Mouse (Mus musculus) left cerebral cortex, postnatal 14 days (tissue): ENCODE measurements around the gene Mylk. TPM values are rescaled to one million over a fixed set of nuclear protein-coding genes. Genes with fewer than 3 reads are reported as not detected.

Source experiments
- DNase-seq, 2 experiments: peaks; one replicate each; pipeline ENCODE4 v3.0.0; 2021 to 2022; ENCODE audit warnings: low spot score in 2 of 2, mixed read lengths in 1 of 2
- intact Hi-C: fragments of 180-260 bp; cut with DNase I; formaldehyde crosslinking; loops from one replicate; pipeline ENCODE4 v1.15.1; 2025
- total RNA-seq, 2 experiments: library from RNA; stranded (reverse); gene quantifications; 2 replicates each; pipeline ENCODE4 v1.2.3; 2021

Gene Mylk
- total RNA-seq, 2 experiments from 2014 or later = 11.9 to 13.9 TPM

DNA sequence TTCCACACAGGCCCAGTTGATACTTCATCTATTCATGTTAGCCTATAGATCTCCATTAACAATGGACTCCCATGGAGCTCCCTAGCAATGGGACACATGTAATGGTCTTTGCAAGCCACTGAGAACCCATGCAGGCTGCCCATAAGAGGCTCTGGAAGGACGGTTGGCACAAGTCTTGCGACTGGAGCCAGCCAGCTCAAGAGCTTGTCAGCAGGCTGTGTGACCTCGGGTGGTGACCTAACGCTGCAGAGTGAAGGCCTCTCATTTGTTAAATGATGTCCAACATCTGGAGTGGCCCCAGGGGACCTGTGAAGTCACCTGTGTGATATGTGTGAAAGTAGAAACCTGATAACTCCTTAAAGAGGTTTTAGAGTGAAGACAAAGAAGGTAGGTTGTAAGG lies 252.0 kb downstream of the Mylk start:
- DNase-seq = no peak
- intact Hi-C loops = no loop called here

DNA sequence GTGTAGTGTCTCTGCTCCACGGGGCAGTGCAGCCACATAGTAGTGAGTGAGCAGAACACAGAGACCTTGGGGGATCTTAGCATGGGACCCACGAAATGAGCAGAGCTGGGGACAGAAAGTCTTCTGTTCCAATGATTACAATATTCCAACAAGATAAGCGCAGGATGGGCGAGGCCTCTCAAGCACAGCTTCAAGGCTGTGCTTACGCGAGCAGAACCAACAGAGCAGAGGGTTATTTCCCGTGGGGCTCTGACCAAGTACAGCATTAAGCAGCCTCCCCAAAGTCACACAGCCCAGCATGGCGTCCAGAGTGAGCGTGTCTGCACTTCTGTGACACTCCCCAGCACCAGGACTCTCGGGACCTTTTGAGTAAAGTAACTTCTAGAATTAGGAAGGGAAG lies 252.6 kb downstream of the Mylk start:
- DNase-seq = no peak
- intact Hi-C loops = no loop called here

DNA sequence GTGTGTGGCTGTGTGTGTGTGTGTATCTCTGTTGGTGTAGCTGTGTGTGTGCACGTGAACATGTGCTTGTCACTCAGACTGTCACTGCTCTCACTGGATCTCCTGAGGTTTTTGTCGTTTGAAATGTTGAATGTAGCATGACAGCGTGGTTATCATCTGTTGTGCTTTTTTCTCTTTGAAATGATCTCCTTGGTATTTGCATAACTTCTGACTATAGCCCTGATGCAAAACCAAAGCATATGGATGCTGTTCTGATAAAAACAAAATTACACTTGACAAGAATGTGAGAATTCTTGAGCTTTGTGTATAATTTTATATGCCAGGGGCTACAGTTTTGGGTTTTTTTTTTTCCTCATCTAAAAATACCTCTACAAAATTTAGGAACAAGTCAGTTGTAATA lies 254.0 kb downstream of the Mylk start:
- intact Hi-C loops = no loop called here
- DNase-seq = no peak

DNA sequence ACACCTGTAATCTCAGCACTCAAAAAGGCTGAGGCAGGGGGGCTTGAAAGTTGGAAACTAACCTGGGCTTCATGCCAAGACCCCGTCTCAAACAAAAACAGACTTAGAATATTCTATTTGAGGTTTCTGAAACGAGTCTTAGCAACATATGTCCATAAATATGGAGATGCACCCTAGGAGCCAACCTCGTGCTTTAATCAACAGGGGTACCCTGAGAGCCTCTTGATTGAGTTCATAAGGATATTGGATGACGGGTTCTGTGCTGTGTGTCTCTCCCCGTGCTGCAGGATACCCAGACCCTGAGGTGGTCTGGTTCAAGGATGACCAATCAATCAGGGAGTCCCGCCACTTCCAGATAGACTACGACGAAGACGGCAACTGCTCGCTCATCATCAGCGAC lies 255.0 kb downstream of the Mylk start:
- intact Hi-C loops = no loop called here

DNA sequence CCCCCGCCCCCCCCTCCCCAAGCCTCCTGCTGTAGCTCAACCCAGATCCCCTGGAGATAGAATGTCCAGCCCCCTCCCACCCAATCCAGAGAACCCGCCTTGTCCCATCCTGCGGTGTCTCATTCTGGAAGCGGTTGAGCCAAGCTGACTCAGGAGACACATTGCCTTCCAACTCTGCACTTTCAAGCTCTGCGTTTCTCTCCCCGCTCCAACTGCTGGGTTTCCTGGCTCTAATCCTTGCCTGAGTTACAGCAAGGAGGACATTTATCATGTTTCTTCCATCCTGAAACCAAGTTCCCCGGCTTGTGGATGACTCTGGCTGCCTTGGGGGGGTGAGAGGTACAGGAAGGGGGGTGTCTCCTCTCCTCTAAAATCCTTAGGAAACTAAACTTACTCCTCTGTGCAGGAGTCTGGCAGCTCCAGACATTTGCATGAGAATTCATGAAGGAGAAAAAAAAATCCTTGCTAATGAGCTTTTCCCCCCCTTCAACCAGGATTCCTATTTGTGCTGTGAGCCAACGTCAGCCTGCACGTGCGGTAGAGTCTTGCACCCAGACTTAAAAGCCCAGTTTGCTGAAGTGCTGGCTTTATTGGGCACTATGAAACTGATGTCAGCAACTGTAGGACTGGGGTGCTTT lies 256.0 kb downstream of the Mylk start:
- intact Hi-C loops = no loop called here
- DNase-seq = no peak

More for the DNA sequence above, 255.0 kb downstream of the Mylk start:
- no peak for DNase-seq

DNA sequence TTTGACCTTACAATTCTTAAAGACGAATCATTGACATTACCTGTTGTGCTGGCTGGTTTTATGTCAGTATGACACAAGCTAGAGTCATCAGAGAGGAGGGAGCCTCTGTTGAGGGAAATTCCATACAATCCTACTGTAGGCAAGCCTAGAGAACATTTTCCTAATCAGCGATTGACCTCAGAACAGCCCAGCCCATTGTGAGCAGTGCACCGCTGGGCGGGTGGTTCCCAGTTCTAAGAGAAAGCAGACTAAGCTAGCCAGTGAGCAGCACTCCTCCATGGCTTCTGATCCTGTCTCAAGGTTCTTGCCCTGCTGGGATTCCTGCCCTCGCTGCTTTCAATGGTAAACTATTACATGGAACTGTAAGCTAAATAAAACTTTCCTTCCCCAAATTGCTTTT lies 259.3 kb downstream of the Mylk start:
- intact Hi-C loops = no loop called here

DNA sequence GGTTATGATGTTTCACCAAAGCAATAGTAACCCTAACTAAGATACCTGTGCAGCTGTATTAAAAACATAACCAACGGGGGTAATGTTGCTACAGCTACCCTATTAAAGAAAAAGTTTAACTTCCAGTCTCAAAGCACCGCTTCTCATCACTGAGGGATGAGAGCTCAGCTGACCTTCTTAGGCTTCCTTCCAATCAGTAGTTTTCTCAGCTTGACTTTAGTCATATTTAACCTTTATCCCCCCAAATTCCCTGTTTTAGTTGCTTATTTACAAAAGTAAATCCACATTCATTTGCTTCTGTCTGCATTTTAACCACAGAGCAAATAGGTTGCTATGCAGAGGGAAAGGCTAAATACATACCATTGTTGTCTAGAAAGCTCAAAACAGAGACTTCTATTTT lies 259.7 kb downstream of the Mylk start:
- intact Hi-C loops = no loop called here
- no peak for DNase-seq

More for the DNA sequence above, 259.3 kb downstream of the Mylk start:
- no peak for DNase-seq

DNA sequence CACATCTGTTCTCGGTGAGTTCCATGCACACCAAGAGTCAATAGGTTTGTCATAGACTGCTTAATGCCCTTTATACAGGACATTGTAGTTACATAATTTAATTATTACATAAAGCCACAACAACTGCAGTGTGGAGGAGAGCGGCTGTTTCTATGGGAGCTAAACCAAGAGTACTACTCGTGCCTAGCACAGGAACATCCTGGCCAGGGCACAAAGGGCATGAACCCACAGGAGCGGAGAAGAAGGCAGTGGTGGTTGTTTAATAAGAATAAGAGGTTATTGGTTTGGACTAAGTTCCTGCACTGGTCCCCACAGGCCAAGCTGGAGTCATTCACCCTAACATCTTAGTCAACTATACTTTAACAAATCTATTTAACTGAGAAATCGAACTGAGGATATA lies 261.2 kb downstream of the Mylk start:
- intact Hi-C loops = no loop called here
- DNase-seq = no peak

DNA sequence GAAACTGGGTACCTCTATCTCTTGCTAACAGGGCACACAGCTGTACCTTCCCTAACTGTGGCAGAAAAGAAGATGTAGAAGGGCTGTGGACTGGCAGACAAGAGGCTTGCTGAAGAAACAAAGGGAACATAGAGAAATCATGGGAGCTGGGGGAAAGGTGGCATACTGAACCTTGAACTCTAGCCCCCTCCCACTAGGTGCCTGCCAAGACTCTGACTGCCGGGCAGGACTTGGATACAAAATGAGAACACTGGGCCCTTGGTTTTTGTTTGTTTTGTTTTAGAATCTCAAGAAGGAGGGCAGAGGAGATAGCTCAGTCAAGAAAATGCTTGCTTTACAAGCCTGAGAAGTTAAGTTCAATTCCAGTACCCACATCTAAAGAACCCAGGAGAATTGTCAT lies 262.4 kb downstream of the Mylk start:
- no peak for DNase-seq
- intact Hi-C loops = no loop called here

DNA sequence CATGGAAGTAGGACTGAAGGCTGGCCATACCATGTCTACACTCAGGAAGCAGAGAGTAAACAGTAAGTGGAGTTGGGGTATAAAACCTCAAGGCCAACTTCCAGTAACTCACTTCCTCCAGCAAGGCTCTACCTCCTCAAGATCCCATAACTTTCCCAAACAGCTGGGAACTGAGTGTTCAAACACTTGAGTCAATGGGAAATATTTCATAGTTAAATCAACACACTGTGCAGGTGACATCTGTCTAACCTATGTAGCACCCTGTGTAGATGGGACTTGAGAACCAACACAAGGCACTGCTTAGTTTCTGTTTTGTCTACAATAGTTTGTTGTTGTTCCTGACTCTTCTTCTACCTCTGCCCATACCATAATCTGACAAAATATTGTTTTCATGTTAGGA lies 263.4 kb downstream of the Mylk start:
- intact Hi-C loops = no loop called here
- DNase-seq = no peak

DNA sequence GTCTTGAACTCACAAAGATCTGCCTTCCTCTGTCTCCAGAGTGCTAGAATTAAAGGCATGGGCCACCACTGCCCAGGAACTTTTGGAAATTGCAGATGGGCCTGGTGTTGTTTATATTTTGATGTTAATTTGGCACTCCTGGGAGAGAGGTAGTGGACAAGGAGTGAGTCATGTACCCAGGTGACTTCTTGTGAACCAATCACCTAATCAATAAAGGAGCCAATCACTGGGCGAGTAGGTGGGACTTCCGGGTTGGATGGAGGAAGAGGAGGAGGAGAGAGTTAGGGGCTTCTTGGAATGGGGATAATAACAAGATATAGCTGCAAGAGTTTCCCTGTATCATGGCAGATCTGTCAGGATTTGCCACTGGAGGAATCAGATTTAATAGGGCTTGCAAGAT lies 268.5 kb downstream of the Mylk start:
- intact Hi-C loops = no loop called here
- no peak for DNase-seq

DNA sequence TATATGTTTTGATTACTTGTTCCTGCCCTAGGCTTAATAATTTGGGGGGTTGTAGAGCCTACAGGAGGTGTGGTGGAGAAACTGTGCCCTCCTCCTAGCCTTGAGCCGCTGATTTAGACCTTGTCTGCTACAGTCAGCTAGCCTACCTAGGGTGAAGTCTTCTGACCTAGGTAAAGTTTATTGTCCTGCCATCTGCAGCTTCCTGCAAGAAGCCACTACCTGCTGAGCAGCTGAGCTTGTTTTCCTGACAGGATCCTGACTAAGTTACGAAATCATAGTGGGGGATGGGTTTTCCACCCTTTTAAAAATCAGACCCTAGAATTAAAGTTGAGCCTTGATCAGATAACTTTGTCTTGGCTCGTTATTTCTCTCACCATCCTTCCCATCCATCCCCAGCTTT lies 271.5 kb downstream of the Mylk start:
- no peak for DNase-seq
- intact Hi-C loops = no loop called here

DNA sequence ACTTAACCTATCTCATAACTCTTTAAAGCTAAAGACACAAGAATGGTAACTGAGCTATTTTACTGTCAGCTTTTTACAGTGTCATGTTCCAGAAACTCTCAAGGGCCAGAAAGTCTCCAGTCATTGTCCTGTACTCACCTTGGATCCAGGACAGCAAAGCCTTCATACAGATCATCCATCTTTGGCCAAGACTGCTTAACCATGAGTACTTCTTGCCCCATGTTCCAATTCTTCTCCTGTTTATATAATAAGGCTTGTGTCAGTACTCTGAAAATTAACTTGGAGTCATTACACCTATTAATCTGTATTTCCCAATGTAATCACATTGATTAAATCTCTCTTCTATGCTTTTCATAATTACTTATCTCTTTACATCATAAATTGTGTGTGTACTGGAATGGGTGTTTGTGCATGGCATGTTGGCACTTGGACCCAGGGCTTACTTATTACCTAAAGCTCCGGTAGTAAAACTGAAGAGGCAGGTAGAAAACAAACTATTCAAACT lies 273.5 kb downstream of the Mylk start:
- intact Hi-C loops = no loop called here
- DNase-seq = no peak

DNA sequence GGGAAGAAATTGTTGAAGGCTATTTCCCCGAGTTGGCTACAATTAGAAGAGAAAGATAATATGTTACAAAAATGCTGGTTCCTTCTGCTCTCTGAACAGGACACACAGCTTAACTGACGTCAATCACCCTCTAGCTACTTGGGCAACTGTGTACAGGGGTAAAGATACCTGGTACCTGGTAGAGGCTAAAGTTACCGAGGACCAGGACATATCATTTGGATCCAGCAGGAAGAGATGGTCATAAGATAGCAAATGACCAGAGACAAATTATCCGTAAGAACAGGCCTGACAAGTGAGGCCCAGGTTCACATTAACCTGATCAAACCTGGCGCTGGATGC lies 276.9 kb downstream of the Mylk start:
- no peak for DNase-seq
- intact Hi-C loops = no loop called here

DNA sequence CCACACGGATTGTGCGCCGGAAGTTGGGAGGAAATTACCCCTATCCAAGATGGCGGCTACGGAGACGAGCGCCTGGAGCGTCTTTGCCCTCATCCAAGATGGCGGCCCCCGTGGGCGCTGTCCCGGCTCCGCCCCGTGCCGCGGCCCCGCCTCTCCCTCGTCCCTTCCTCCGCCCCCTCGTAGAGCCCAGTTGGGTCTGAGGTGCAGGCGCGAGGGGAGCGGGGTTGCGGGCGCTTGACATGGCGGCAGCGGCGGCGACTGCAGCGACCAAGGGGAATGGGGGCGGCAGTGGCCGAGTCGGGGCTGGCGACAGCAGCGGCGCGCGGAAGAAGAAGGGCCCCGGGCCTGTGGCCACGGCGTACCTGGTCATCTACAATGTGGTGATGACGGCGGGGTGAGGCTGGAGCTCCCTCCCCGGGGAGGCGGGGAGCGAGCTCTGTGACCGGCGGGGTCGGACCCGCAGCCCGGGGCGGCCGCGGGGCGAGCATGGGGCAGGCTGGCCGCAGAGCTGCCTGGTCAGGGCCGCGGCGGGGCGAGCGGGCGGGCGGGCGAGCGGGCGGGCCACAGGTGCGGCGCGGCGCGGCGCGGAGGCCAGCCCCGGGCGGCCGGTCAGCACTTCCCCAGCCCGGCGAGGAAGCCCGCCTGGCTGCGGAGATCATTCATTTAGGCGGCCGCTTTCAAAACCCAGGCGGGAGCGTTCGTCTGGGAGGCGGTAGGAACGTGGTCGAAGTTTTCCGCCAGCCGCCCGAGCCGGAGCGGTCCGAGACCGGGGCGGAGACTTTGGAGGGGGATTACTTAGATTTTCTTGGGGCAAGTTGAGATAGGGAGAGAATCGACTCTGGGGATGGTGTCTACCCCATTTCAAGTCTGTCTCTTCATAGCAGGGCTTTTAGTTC lies 277.5 kb downstream of the Mylk start, which contains the start of gene Hacd2:
TSS of gene Hacd2 (plus strand) at position 187 of the 896 bp plus-strand sequence.
- intact Hi-C loops = no loop called here
- DNase-seq = peak; percentile 94 to 95

DNA sequence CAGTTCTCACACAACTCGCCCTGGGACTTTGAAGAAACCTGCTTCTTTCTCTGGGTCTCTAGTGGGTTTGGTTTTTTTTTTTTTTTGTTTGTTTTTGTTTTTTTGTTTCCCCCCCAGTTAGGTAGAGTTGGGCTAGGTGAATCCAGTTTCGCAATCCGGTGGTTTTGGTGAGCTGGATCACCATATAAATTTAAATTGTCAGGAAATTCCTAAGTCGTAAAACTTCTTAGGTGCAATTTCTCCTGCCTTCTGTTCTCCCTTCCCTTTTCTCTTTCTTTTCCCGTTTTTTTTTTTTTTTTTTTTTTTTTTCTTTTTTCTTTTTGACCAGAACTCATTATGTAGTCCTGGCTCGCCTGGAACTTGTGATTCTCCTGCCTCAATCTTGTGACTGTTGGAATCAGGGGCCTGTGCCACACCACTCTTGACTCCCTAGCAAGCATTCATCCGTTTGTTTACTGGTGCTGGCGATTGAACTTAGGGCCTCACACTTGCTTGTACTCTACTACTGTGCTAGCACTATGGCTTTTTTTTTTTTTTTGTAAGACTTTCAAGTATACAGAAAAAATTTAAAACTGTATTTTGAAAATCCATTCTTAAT lies 278.2 kb downstream of the Mylk start:
- intact Hi-C loops = no loop called here
- no peak for DNase-seq

DNA sequence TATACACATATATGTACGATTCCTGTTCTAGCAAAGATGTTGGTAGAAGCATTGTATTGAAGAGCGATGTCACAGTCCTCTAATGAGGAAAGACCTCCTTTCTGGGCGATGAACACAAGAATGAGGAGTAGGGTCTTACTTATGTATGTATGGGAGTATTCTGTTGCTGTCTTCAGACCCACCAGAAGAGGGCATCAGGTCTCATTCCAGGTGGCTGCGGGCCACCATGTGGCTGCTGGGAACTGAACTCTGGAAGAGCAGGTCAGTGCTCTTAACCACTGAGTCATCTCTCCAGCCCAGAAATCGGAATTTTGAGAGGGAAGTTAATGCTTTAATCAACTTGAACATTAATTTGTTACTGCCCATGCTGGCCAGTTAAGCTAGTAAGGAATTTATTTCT lies 279.3 kb downstream of the Mylk start:
- DNase-seq = no peak
- intact Hi-C loops = no loop called here

DNA sequence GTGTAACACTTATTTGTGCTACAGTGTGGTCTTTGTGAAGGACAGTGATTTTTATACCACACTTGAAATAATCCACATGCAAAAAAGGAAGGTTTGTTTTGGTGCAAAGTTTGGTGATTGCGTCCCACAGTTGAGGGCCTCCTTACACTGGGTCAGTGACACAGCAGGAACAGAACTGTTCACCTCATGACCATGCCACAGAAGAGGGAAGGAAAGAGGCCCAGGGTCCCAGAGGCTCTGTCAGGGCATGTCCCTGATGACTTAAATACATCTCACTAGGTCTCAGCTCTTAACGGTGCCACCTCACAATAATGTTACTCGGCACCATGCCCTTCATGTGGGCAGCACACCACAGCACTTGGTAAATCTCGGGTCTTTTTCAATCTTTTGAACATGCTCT lies 280.3 kb downstream of the Mylk start:
- no peak for DNase-seq
- intact Hi-C loops = no loop called here

DNA sequence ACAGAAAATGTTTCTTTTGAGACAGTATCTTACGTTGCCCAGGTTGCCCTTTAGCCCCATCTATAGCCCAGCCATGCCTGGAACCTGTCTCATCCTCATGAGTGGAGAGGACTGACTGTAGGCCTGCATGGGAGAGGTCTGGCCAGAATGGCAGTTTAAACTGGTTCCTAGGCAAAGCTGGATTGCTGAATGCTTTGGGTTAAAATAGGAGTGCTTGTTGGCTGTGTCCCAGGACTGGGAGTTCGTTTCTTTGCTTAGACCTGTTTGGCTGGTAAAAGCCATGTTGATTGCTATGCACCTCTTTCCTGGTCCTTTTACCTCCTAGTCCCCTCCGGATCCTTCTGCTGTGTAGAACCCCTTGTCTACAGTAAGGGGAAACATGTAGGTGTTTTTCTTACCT lies 288.2 kb downstream of the Mylk start:
- intact Hi-C loops = no loop called here
- DNase-seq = no peak

DNA sequence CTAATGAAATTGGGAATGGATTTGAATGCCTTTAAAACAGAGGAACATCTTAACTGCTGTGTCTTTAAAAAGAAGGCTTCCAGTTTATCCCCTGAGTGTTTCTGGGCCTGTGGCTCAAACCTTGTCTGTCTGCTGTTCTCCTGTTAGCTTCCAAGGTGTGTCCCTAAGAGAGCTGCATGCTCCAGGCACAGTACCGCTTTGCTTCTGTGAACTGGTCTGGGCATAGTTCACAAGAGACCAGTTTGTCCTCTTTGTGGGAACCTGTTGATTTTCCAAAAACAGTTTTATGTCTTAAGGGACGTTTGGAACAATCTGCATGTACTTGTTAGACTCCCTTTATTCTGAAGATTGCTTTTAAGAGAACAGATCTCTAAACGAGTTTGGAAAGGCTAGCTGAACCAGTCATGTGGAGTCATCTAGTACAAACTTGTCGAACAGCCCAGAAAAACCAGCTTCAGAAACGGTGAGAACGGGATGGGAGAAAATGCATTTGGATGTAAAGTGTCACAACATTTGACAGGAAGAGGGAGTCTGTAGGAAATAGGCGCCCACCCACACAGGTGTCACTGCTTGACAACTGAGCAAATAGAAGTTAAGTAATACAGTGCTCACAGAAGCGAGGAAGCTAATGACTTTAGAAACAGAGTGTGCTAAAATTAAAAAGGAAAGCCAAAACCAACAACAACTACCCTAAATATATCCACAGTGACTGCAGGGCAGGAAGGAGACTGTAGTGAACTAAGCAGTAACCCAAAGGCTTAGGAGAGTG lies 289.0 kb downstream of the Mylk start:
- DNase-seq = peak; percentile 25 to 30
- intact Hi-C loops = no loop called here
